In the genomic region with DNA sequence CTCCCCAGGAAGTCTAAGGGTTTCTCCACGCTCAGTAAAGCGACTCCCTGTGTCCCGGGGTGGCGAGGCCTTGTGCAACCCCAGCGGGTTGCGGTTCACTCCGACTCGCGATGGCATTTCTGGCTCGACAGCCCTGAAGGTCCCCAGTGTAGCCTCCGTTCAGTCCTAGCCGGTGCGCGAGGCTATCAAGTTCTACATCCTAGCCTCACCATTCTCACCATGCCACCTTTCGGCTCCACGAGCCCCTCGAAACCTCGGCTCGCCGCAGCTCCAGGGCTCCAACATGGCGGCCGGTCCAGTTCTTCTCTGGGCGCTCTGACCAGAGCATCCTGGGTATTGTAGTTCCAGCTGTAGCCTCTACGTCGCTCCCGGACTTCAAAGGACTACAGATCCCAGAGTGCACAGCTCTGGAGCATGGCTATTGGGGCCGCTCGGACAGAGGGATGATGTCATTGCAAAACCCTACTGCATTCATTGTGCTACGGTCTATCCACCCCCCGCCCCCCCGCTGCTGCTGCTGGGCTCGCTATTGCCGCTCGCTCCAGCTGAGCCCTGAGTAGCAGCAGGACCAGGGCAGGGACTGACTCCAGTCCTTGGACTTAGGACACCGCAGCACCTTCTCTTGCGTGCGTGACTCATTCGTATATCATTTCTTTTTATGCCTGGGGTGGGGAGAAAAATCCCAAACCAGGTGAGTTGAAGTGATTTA, we compare ENCODE assay signal across 8 mouse cellular contexts. TPM values are rescaled to one million over a fixed set of nuclear protein-coding genes. Genes with fewer than 3 reads are reported as not detected.
DNase-seq lines count a peak whose midpoint lies in the region; ATAC-seq and TF ChIP-seq lines count a peak whose summit lies in the region.

Gene Rab30, plus strand, starts transcription at position 452 of the 709 bp plus-strand sequence.

- peaks cover 33% of the 10 kb centered on the region for H3K4me1 ChIP-seq in embryonic facial prominence, embryonic 14.5 days (ENCODE audit: control insufficient read depth, insufficient read depth, low read length)
- peaks cover 2% of the 10 kb centered on the region for H3K4me1 ChIP-seq in heart, adult 2 months (ENCODE audit: control insufficient read depth, insufficient read depth, low read length)
- peaks cover 38% of the 10 kb centered on the region for H3K4me1 ChIP-seq in limb, embryonic 13.5 days
- H3K4me1 ChIP-seq in midbrain, embryonic 16.5 days (ENCODE audit: control insufficient read depth, insufficient read depth, low read length) = peaks cover 41% of the 10 kb centered on the region

- H3K27me3 ChIP-seq in embryonic facial prominence, embryonic 14.5 days (replicated peaks; ENCODE audit: control insufficient read depth, insufficient read depth, low read length) = no peaks in the 10 kb centered on the region
- no peaks in the 10 kb centered on the region for H3K27me3 ChIP-seq in heart, adult 2 months (ENCODE audit: control insufficient read depth, insufficient read depth, low read length)
- no peaks in the 10 kb centered on the region for H3K27me3 ChIP-seq in limb, embryonic 13.5 days
- H3K27me3 ChIP-seq in midbrain, embryonic 16.5 days (ENCODE audit: control insufficient read depth, insufficient read depth, low read depth, low read length) = no peaks in the 10 kb centered on the region

- under 1% methylated on average over 37 of the region's 38 CpGs for WGBS in embryonic facial prominence, embryonic 14.5 days
- WGBS in heart, adult 2 months = 0% methylated on average over 38 of the region's 38 CpGs
- under 1% methylated on average over 38 of the region's 38 CpGs for WGBS in limb, embryonic 13.5 days
- WGBS in midbrain, embryonic 16.5 days = under 1% methylated on average over 38 of the region's 38 CpGs

- H3K4me2 ChIP-seq in embryonic facial prominence, embryonic 14.5 days (ENCODE audit: low read depth, low read length) = peak within 1 kb of the TSS; percentile 86
- peak within 1 kb of the TSS; percentile 82 for H3K4me2 ChIP-seq in limb, embryonic 13.5 days (replicated peaks)
- peak within 1 kb of the TSS; percentile 88 for H3K4me2 ChIP-seq in midbrain, embryonic 16.5 days (ENCODE audit: low read length)

- peak within 1 kb of the TSS; percentile 72 for H3K4me3 ChIP-seq in embryonic facial prominence, embryonic 14.5 days (ENCODE audit: low read depth, low read length)
- peak within 1 kb of the TSS; percentile 96 for H3K4me3 ChIP-seq in heart, adult 2 months
- H3K4me3 ChIP-seq in limb, embryonic 13.5 days = peak within 1 kb of the TSS; percentile 68
- peak within 1 kb of the TSS; percentile 73 for H3K4me3 ChIP-seq in midbrain, embryonic 16.5 days (ENCODE audit: low read depth, low read length)

- peak within 1 kb of the TSS; percentile 96 for H3K27ac ChIP-seq in embryonic facial prominence, embryonic 14.5 days (replicated peaks; ENCODE audit: low read depth, low read length)
- H3K27ac ChIP-seq in heart, adult 2 months = peak within 1 kb of the TSS; percentile 94
- H3K27ac ChIP-seq in limb, embryonic 13.5 days = peak within 1 kb of the TSS; percentile 93
- peak within 1 kb of the TSS; percentile 96 for H3K27ac ChIP-seq in midbrain, embryonic 16.5 days (ENCODE audit: low read length)

- DNase-seq in 3T3-L1 (ENCODE audit: low read depth, low spot score) = peak; percentile 99
- DNase-seq in adrenal gland, postnatal 4 days (ENCODE audit: low spot score in 2 of 2) = peak; percentile 60 to 78
- DNase-seq in embryonic facial prominence, embryonic 14.5 days (ENCODE audit: low spot score) = peak; percentile 100
- DNase-seq in heart, adult 2 months = peak; percentile 87 to 95
- DNase-seq in kidney, adult 8-10 months = peak; percentile 95 to 99
- DNase-seq in spleen, postnatal 10 days (ENCODE audit: low spot score in 2 of 2) = peak; percentile 83 to 91

- peak; percentile 88 for TF ChIP-seq POLR2A in heart, adult 2 months (IDR thresholded peaks at IDR 0.05; ENCODE audit: insufficient read depth, low read depth, low read length)

- peak within 1 kb of the TSS; percentile 94 for H3K9ac ChIP-seq in embryonic facial prominence, embryonic 14.5 days (ENCODE audit: low read depth, low read length)
- H3K9ac ChIP-seq in heart, adult 2 months (ENCODE audit: low read depth, low read length) = peak within 1 kb of the TSS; percentile 88
- H3K9ac ChIP-seq in limb, embryonic 13.5 days = peak within 1 kb of the TSS; percentile 90
- H3K9ac ChIP-seq in midbrain, embryonic 16.5 days (ENCODE audit: low read depth, low read length) = peak within 1 kb of the TSS; percentile 93

- no peaks in the 10 kb centered on the region for H3K9me3 ChIP-seq in embryonic facial prominence, embryonic 14.5 days (ENCODE audit: control insufficient read depth, low read length)
- no peaks in the 10 kb centered on the region for H3K9me3 ChIP-seq in limb, embryonic 13.5 days
- no peaks in the 10 kb centered on the region for H3K9me3 ChIP-seq in midbrain, embryonic 16.5 days (replicated peaks; ENCODE audit: control insufficient read depth, low read length, poor library complexity, severe bottlenecking)

- peak; percentile 41; the same call in 1 of the 2 replicates for TF ChIP-seq EP300 in heart, adult 2 months (IDR thresholded peaks at IDR 0.05; ENCODE audit: insufficient read depth, low read depth, low read length)

- TF ChIP-seq CTCF in heart, adult 2 months (IDR thresholded peaks at IDR 0.05) = peak; percentile 9; the same call in 1 of the 2 replicates

- intact Hi-C loops in heart, adult 2 months (cut with DNase I) = loop anchor here (1.0 to 2.0 kb wide), 2 partner anchors 72 to 181 kb away; partner anchors contain the start of genes Ccdc90b and Pcf11

- H3K79me2 ChIP-seq in heart, adult 2 months (replicated peaks; ENCODE audit: control insufficient read depth, insufficient read depth, low read length) = peaks cover 1% of the 10 kb centered on the region; the same call in 1 of the 2 replicates

- H3K36me3 ChIP-seq in embryonic facial prominence, embryonic 14.5 days (ENCODE audit: control insufficient read depth, insufficient read depth, low read length) = peaks cover 32% of the 10 kb centered on the region
- H3K36me3 ChIP-seq in heart, adult 2 months (ENCODE audit: control insufficient read depth, insufficient read depth, low read length) = peaks cover 27% of the 10 kb centered on the region
- peaks cover 20% of the 10 kb centered on the region for H3K36me3 ChIP-seq in limb, embryonic 13.5 days
- H3K36me3 ChIP-seq in midbrain, embryonic 16.5 days (ENCODE audit: control insufficient read depth, insufficient read depth, low read length) = 0 out of 2 replicates have a peak, but pooled peaks cover 2% of the 10 kb centered on the region

- ATAC-seq in embryonic facial prominence, embryonic 14.5 days (ENCODE audit: low read depth) = peak; percentile 100
- peak; percentile 100 for ATAC-seq in limb, embryonic 13.5 days (ENCODE audit: low FRiP score, low read depth)
- ATAC-seq in midbrain, embryonic 16.5 days = peak; percentile 100

RNA-seq across cellular contexts. Expression of gene Rab30, which starts in this region (rescaled TPM):
- total RNA-seq in adrenal gland, postnatal 4 days (2021) = 1 to 10 TPM; 7.6 to 8.0 TPM
- polyA plus RNA-seq in embryonic facial prominence, embryonic 14.5 days (2014; fragmentation: Nextera tagmentation; extraction: Ambion mirVana) = 21.3 and 25.8 TPM in 2 replicates
- total RNA-seq in heart, adult 2 months (2021) = 10 to 100 TPM; 10.8 to 22.5 TPM
- polyA plus RNA-seq in heart, adult 2 months (2012; rRNA removed) = 2.8 and 6.9 TPM in 2 replicates
- polyA plus RNA-seq in limb, embryonic 13.5 days (2015; fragmentation: Nextera tagmentation; extraction: Ambion mirVana) = 19.6 and 22.9 TPM in 2 replicates
- polyA plus RNA-seq in midbrain, embryonic 16.5 days (2015; fragmentation: Nextera tagmentation; extraction: Ambion mirVana) = 19.9 and 22.4 TPM in 2 replicates

Comparison
In these comparisons a context has a peak if more than half of its experiments do, and no peak if none do; other contexts are left out.
1. Peak in every context shown above with its lines: DNase-seq, ATAC-seq, H3K4me3 ChIP-seq and H3K27ac ChIP-seq.